Mouse (Mus musculus) layer of hippocampus, adult 8-10 months (tissue): Measurements from ENCODE around the gene Plvap. TPM values are rescaled to one million over a fixed set of nuclear protein-coding genes. Genes with fewer than 3 reads are reported as not detected.

Source experiments
- DNase-seq, 2 experiments: peaks; one replicate each; pipeline ENCODE4 v3.0.0; 2022; ENCODE audit warnings: low spot score in 2 of 2
- total RNA-seq, 4 experiments: library from RNA; stranded (reverse); gene quantifications; 2 replicates each; pipeline ENCODE4 v1.2.4; 2022

The Plvap gene
- total RNA-seq, 4 experiments from 2014 or later, result 6.2 to 9.6 (median 7.4) TPM

GRCm38 (mm10) chr8:71488454-71488853 is 23.1 kb downstream of the Plvap start:
- DNase-seq, result peak; percentile 81 to 90

GRCm38 (mm10) chr8:71487691-71488445 is 23.7 kb downstream of the Plvap start, which contains the start of gene Gtpbp3:
Gene Gtpbp3 (plus strand): TSS chr8:71488103.
- peak in 1 of 2 experiments; percentile 65 for DNase-seq

- no peak for DNase-seq
These were observed 25.4 kb downstream of the Plvap start for GRCm38 (mm10) chr8:71486136-71486529.

GRCm38 (mm10) chr8:71485142-71486135 is 26.1 kb downstream of the Plvap start, which contains the start of gene Ano8:
Gene Ano8 (minus strand): TSS chr8:71485963.
- peak; percentile 83 to 84 for DNase-seq

DNA sequence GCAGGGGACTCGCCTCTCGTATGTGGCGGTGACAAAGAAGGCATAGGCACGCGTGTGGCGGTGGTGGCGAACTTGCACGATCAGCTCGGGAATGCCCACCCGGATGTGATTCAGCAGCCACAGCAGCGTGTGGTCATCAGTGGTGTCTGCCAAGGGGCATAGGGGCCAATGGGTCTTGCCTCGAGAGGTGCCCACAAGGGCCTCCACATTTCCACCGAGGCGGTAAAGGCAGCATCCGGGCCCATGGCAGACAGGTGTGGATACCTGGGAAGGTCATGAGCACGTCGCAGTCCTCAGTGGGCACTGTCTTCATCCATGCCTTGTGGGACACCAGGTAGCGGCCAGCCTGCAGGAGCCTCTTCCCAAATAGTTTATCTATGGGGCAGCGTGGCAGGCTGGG is 26.8 kb downstream of the Plvap start:
- no peak for DNase-seq

DNA sequence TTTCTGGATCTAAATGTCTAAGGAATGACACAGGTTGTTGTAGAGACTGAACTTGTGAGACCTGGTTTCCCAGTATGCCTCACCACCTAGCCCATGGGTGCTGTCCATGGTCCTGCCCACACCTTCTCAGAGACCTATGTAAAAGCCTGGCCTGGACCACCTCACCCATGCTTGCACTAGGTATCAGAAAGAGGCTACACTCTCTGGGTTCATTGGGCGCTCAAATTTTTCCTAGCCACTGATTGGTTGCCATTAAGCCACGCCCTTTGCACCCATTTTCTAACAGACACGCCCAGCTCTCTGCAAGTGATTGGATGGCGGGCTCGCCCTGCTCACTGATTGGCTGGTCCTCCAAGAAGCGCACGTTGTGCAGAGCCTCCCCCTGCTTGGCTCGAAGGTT is 27.6 kb downstream of the Plvap start:
- no peak for DNase-seq

DNA sequence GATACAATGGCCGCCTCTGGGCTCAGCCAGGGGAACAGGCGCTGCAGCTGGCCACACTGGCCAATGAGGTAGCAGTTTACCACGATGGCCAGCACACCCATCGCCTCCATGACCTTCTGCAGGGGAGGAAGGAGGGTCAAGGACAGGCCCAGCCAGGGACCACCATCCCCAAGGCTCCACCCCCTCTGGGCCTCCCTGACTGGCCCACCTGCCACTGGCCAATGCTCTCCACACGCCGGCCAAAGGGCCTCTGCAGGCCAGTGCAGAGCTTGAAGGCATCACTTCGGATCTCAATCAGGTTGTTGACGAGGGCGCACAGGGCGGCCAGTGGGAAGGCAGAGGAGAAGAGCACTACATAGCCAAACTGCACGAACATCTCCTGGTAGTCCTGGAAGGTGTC is 32.6 kb downstream of the Plvap start:
- DNase-seq, result no peak

- DNase-seq, result no peak
These were observed 34.2 kb downstream of the Plvap start for GRCm38 (mm10) chr8:71477196-71477845.

- peak in 1 of 2 experiments; percentile 77 for DNase-seq
These were observed 35.2 kb downstream of the Plvap start for GRCm38 (mm10) chr8:71476099-71476940.

DNA sequence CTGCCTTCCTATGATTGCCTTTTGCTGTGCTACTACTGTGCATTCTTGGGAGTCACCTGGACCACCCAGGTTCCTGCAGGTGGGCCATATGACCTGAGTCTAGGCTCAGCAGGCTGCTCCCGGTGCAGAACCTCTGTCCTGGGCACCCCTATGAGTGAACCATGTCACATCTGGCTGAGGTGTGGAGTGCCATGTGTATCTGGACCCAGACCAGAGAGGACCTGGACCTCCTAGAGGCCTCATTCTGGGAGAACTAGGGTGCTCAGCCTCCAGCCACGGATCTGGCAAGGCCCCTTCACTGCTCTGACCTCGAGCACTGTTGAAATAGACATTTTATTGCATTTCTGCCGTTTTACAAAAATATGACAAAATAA is 35.9 kb downstream of the Plvap start:
- no peak for DNase-seq

- no peak for DNase-seq
These were observed 36.5 kb downstream of the Plvap start for GRCm38 (mm10) chr8:71474785-71475701.

DNA sequence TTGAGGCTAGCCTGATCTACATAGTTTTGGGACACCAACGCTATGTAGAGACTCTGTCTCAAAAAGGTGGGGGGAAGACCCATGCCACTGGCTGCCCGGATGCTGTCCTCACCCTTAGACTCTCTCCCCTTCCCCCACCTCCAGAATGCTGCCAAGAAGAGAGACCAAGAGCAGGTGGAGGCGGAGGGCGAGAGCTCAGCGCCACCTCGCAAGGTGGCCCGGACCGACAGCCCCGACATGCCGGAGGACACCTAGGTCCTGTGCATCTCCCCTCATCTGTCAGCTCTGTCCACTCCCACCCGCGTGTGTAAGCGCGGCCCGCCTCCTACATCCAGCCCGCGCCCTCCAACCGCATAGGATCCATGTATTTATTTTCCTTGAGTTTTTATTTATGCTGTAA is 37.2 kb downstream of the Plvap start:
- DNase-seq, result no peak

GRCm38 (mm10) chr8:71472601-71473386 is 38.8 kb downstream of the Plvap start:
- DNase-seq, result no peak

- no peak for DNase-seq
These were observed 39.7 kb downstream of the Plvap start for GRCm38 (mm10) chr8:71471861-71472260.

DNA sequence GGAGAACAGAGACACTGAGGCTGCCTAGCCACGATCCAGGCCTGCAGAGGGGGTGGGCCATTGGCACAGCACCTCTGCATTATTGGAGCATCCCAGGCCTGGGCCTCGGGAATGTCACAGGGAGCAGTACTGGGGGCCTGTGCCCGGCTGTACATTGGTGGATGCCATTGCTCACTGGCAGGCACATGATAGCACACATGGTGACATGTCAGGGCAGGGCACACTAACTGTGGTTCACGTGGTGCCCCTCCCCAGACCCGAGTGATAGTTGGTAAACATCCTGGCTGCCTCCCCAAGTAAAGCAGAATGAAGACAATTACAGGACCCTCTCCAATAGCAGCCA is 40.7 kb downstream of the Plvap start:
- DNase-seq, result peak in 1 of 2 experiments; percentile 8

GRCm38 (mm10) chr8:71470146-71470912 is 41.2 kb downstream of the Plvap start:
- no peak for DNase-seq

DNA sequence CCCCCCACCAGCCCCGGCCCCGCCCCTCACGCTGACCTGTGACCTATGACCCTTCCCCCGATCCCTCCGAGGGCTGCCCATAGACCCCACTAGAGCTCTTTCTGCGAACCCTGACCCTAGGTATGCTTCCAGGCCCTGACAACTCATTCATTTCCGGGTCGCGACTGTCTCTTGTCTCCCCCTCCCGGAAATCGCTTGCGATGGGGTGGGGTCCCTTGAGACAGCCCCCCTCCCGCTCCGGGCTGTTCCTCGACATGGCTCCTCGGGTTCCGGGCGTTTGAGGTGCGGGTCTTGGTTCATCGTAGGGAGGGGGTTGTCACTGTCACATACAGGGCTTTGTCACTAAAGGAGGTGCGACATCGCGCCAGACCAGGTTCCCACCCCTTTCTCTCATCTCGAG is 42.1 kb downstream of the Plvap start:
- no peak for DNase-seq

DNA sequence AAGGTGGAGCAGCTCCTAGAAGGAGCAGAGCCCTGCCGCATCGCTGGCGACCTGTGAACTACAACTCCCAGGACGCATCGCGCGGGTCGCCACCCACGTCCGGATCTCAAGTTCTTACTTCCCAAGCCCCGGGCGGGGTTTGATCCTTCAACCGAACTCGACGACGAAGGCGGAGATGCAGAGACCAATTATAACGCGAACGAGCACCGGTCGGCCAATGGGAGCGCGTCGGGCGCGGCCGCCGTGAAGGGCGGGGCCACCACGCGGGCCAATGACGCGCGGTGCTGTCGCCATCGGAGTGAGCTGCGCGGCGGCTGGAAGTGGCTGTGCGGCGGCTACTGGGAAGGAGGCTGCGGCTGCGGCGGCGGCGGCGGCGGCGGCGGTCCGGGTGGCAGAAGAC is 42.6 kb downstream of the Plvap start, which contains the start of gene Dda1:
Gene Dda1, plus strand, starts transcription at position 284 of the 400 bp plus-strand sequence.
- DNase-seq, result peak; percentile 99
